Mouse (Mus musculus): ENCODE measurements around the gene Scfd1. TPM values are rescaled to one million over a fixed set of nuclear protein-coding genes. Genes with fewer than 3 reads are reported as not detected.

The Scfd1 gene
- total RNA-seq (2014; fragmentation: Nextera tagmentation) (51.7 and 51.9 TPM in 2 replicates), total RNA-seq (2017) (104 and 112 TPM in 2 replicates)

- ATAC-seq (replicated peaks; ENCODE audit: poor library complexity, severe bottlenecking): peak; percentile 100
Measured at GRCm38 (mm10) chr12:51377003-51377887, at the start of gene Scfd1. Gene Scfd1 (plus strand): TSS chr12:51377510.

- no peak for ATAC-seq (replicated peaks; ENCODE audit: poor library complexity, severe bottlenecking)
Measured at GRCm38 (mm10) chr12:51337014-51337413, 40.3 kb upstream of the Scfd1 start.

GRCm38 (mm10) chr12:51346121-51346520 is 31.2 kb upstream of the Scfd1 start:
- peak; percentile 59 for ATAC-seq (replicated peaks; ENCODE audit: poor library complexity, severe bottlenecking)

- ATAC-seq (replicated peaks; ENCODE audit: poor library complexity, severe bottlenecking): peak; percentile 94
Measured at GRCm38 (mm10) chr12:51347988-51348697, 29.2 kb upstream of the Scfd1 start, which contains the start of gene G2e3. Gene G2e3 (plus strand): TSS chr12:51348061.

- no peak for ATAC-seq (replicated peaks; ENCODE audit: poor library complexity, severe bottlenecking)
Measured at GRCm38 (mm10) chr12:51348698-51348998, 28.7 kb upstream of the Scfd1 start.

GRCm38 (mm10) chr12:51355296-51355695 is 22.0 kb upstream of the Scfd1 start:
- ATAC-seq (replicated peaks; ENCODE audit: poor library complexity, severe bottlenecking): peak; percentile 42; the same call in 1 of the 2 replicates

GRCm38 (mm10) chr12:51361294-51361693 is 16.0 kb upstream of the Scfd1 start:
- ATAC-seq (replicated peaks; ENCODE audit: poor library complexity, severe bottlenecking): no peak

- no peak for ATAC-seq (replicated peaks; ENCODE audit: poor library complexity, severe bottlenecking)
Measured at GRCm38 (mm10) chr12:51362898-51363297, 14.4 kb upstream of the Scfd1 start.

- ATAC-seq (replicated peaks; ENCODE audit: poor library complexity, severe bottlenecking): no peak
Measured at GRCm38 (mm10) chr12:51368504-51368903, 8.8 kb upstream of the Scfd1 start.

- ATAC-seq (replicated peaks; ENCODE audit: poor library complexity, severe bottlenecking): no peak
Measured at GRCm38 (mm10) chr12:51377888-51378190, 529 bp downstream of the Scfd1 start.

- no peak for ATAC-seq (replicated peaks; ENCODE audit: poor library complexity, severe bottlenecking)
Measured at GRCm38 (mm10) chr12:51399871-51400270, 22.6 kb downstream of the Scfd1 start.

GRCm38 (mm10) chr12:51402060-51402698 is 24.9 kb downstream of the Scfd1 start:
- ATAC-seq (replicated peaks; ENCODE audit: poor library complexity, severe bottlenecking): peak; percentile 56

- no peak for ATAC-seq (replicated peaks; ENCODE audit: poor library complexity, severe bottlenecking)
Measured at GRCm38 (mm10) chr12:51403987-51404586, 26.8 kb downstream of the Scfd1 start.

GRCm38 (mm10) chr12:51411362-51411761 is 34.1 kb downstream of the Scfd1 start:
- no peak for ATAC-seq (replicated peaks; ENCODE audit: poor library complexity, severe bottlenecking)

- no peak for ATAC-seq (replicated peaks; ENCODE audit: poor library complexity, severe bottlenecking)
Measured at GRCm38 (mm10) chr12:51437541-51437940, 60.2 kb downstream of the Scfd1 start.

GRCm38 (mm10) chr12:51438311-51438710 is 61.0 kb downstream of the Scfd1 start:
- ATAC-seq (replicated peaks; ENCODE audit: poor library complexity, severe bottlenecking): no peak

- no peak for ATAC-seq (replicated peaks; ENCODE audit: poor library complexity, severe bottlenecking)
Measured at GRCm38 (mm10) chr12:51449303-51449702, 72.0 kb downstream of the Scfd1 start.

- ATAC-seq (replicated peaks; ENCODE audit: poor library complexity, severe bottlenecking): no peak
Measured at GRCm38 (mm10) chr12:51470881-51471280, 93.6 kb downstream of the Scfd1 start.

GRCm38 (mm10) chr12:51481246-51481645 is 103.9 kb downstream of the Scfd1 start:
- no peak for ATAC-seq (replicated peaks; ENCODE audit: poor library complexity, severe bottlenecking)

- no peak for ATAC-seq (replicated peaks; ENCODE audit: poor library complexity, severe bottlenecking)
Measured at GRCm38 (mm10) chr12:51492040-51492439, 114.7 kb downstream of the Scfd1 start.

GRCm38 (mm10) chr12:51493476-51493875 is 116.2 kb downstream of the Scfd1 start:
- no peak for ATAC-seq (replicated peaks; ENCODE audit: poor library complexity, severe bottlenecking)

Data from granulocyte monocyte progenitor cell, adult 5-6 weeks (primary cell).